Mouse (Mus musculus) limb, embryonic 15.5 days (tissue): ENCODE results near the gene Nell1. TPM values are rescaled to one million over a fixed set of nuclear protein-coding genes. Genes with fewer than 3 reads are reported as not detected.
"Not testable (repeated sequence)": the region's sequence is repeated elsewhere in the genome, so short reads cannot be mapped to it uniquely, and the experiment has no call there.

Experiments
- ATAC-seq: fragments of 200-750 bp; cut with Nextera tagmentation; 2 replicates; pipeline ENCODE4 v1.8.0; 2017; ENCODE audit warnings: low read depth, moderate TSS enrichment; ENCODE audit not compliant: insufficient number of reproducible peaks, low FRiP score, low TSS enrichment
- H3K27ac ChIP-seq: fragments of 300-500 bp; sonication (generic); 2 replicates; pipeline ENCODE4 v1.5.1; 2015; ENCODE audit warnings: moderate library complexity, mild to moderate bottlenecking, inconsistent platforms
- H3K27me3 ChIP-seq: fragments of 300-500 bp; sonication (generic); 2 replicates; pipeline ENCODE4 v1.6.1; 2015; ENCODE audit warnings: inconsistent platforms
- H3K36me3 ChIP-seq: fragments of 300-500 bp; sonication (generic); 2 replicates; pipeline ENCODE4 v1.6.1; 2015; ENCODE audit warnings: inconsistent platforms
- H3K4me1 ChIP-seq: fragments of 300-500 bp; sonication (generic); 2 replicates; pipeline ENCODE4 v1.6.1; 2015; ENCODE audit warnings: inconsistent platforms
- H3K4me2 ChIP-seq: fragments of 300-500 bp; sonication (generic); 2 replicates; pipeline ENCODE4 v1.6.1; 2015; ENCODE audit warnings: mild to moderate bottlenecking, inconsistent platforms
- H3K4me3 ChIP-seq: fragments of 300-500 bp; sonication (generic); 2 replicates; pipeline ENCODE4 v1.5.1; 2015; ENCODE audit warnings: mild to moderate bottlenecking, inconsistent platforms
- H3K9ac ChIP-seq: fragments of 300-500 bp; sonication (generic); 2 replicates; pipeline ENCODE4 v1.6.1; 2015; ENCODE audit warnings: inconsistent platforms
- H3K9me3 ChIP-seq: fragments of 300-500 bp; sonication (generic); 2 replicates; pipeline ENCODE4 v1.6.1; 2016; ENCODE audit warnings: inconsistent platforms
- WGBS: fragments of 180-500 bp; shearing (Covaris S2); methylation state at CpG from one replicate; pipeline ENCODE4 v1.1.7; 2015; 5-methylcytosine and 5-hydroxymethylcytosine counted together
- polyA plus RNA-seq: library from polyadenylated mRNA; unstranded; fragments of >200 nt; fragmentation: Nextera tagmentation; extraction: Ambion mirVana; gene quantifications from 2 replicates; pipeline ENCODE4 v1.2.1, GENCODE M21; 2015

The Nell1 gene
- 3.1 and 3.8 TPM in 2 replicates for polyA plus RNA-seq

- H3K4me2 ChIP-seq: peak within 1 kb of the TSS; percentile 91
- WGBS: under 1% methylated on average over 48 of the region's 52 CpGs
- H3K4me3 ChIP-seq: peak within 1 kb of the TSS; percentile 46
- H3K36me3 ChIP-seq: no peaks in the 10 kb centered on the region
- H3K27ac ChIP-seq: no peak within 1 kb of the TSS
- H3K4me1 ChIP-seq: peaks cover 17% of the 10 kb centered on the region
- no peaks in the 10 kb centered on the region; the same call in 1 of the 2 replicates for H3K9me3 ChIP-seq
- peak within 1 kb of the TSS; percentile 18; the same call in 1 of the 2 replicates for H3K9ac ChIP-seq
- 0 out of 2 replicates have a peak, but pooled peaks have one; percentile 30 for ATAC-seq
- peaks cover 80% of the 10 kb centered on the region for H3K27me3 ChIP-seq
Observed at GRCm38 (mm10) chr7:49974841-49975440, at the start of gene Nell1. Nell1 (plus strand) TSS chr7:49974864.

GRCm38 (mm10) chr7:49928571-49928970 lies 46.1 kb upstream of the Nell1 start:
- Histone ChIP-seq H3K27ac (no peak overlapping the region), H3K27me3 (peaks cover 3% of the 10 kb centered on the region; the same call in 1 of the 2 replicates), H3K9ac (no peak overlapping the region), H3K36me3 (no peaks in the 10 kb centered on the region), H3K4me3 (no peak overlapping the region), H3K4me1 (no peaks in the 10 kb centered on the region), H3K4me2 (no peak overlapping the region), H3K9me3 (no peaks in the 10 kb centered on the region; the same call in 1 of the 2 replicates)
- ATAC-seq: no peak
- 19% methylated on average over 3 of the region's 3 CpGs for WGBS

- H3K4me1 ChIP-seq: no peaks in the 10 kb centered on the region
- no peak overlapping the region for H3K27ac ChIP-seq
- no peak overlapping the region for H3K9ac ChIP-seq
- no peak overlapping the region for H3K4me3 ChIP-seq
- 73% methylated on average over 4 of the region's 4 CpGs for WGBS
- H3K36me3 ChIP-seq: no peaks in the 10 kb centered on the region
- H3K27me3 ChIP-seq: no peaks in the 10 kb centered on the region
- H3K9me3 ChIP-seq: no peaks in the 10 kb centered on the region; the same call in 1 of the 2 replicates
- ATAC-seq: no peak
- no peak overlapping the region for H3K4me2 ChIP-seq
Observed at GRCm38 (mm10) chr7:49929999-49930398, 44.7 kb upstream of the Nell1 start.

GRCm38 (mm10) chr7:49933386-49934115 lies 41.1 kb upstream of the Nell1 start:
- not testable (repeated sequence) for H3K9ac ChIP-seq, H3K36me3 ChIP-seq, H3K4me2 ChIP-seq, H3K9me3 ChIP-seq, H3K27me3 ChIP-seq, H3K27ac ChIP-seq, H3K4me1 ChIP-seq, H3K4me3 ChIP-seq, ATAC-seq
- WGBS: 84% methylated on average over 14 of the region's 14 CpGs

GRCm38 (mm10) chr7:49936821-49937220 lies 37.8 kb upstream of the Nell1 start:
- no peak overlapping the region for H3K4me3 ChIP-seq
- 84% methylated on average over 3 of the region's 3 CpGs for WGBS

GRCm38 (mm10) chr7:49942023-49942422 lies 32.6 kb upstream of the Nell1 start:
- WGBS: 34% methylated on average over 3 of the region's 3 CpGs
- Histone ChIP-seq H3K27ac (no peak overlapping the region), H3K36me3 (no peaks in the 10 kb centered on the region), H3K4me2 (no peak overlapping the region), H3K4me1 (no peaks in the 10 kb centered on the region), H3K9me3 (no peaks in the 10 kb centered on the region), H3K9ac (no peak overlapping the region), H3K4me3 (no peak overlapping the region), H3K27me3 (no peaks in the 10 kb centered on the region)
- ATAC-seq: no peak

More at GRCm38 (mm10) chr7:49936821-49937220, 37.8 kb upstream of the Nell1 start:
- no peaks in the 10 kb centered on the region for H3K27me3 ChIP-seq
- H3K4me1 ChIP-seq: no peaks in the 10 kb centered on the region
- H3K9ac ChIP-seq: no peak overlapping the region
- no peak overlapping the region for H3K27ac ChIP-seq
- no peak for ATAC-seq
- H3K4me2 ChIP-seq: no peak overlapping the region
- no peaks in the 10 kb centered on the region for H3K36me3 ChIP-seq
- H3K9me3 ChIP-seq: no peaks in the 10 kb centered on the region

- Histone ChIP-seq H3K4me1 (no peaks in the 10 kb centered on the region), H3K27me3 (no peaks in the 10 kb centered on the region), H3K4me2 (no peak overlapping the region), H3K9me3 (no peaks in the 10 kb centered on the region), H3K27ac (no peak overlapping the region), H3K4me3 (no peak overlapping the region), H3K36me3 (no peaks in the 10 kb centered on the region), H3K9ac (no peak overlapping the region)
- ATAC-seq: no peak
- WGBS: 47% methylated on average over 5 of the region's 5 CpGs
Observed at GRCm38 (mm10) chr7:49942490-49942889, 32.2 kb upstream of the Nell1 start.

- Histone ChIP-seq H3K27me3 (no peaks in the 10 kb centered on the region), H3K4me1 (no peaks in the 10 kb centered on the region), H3K4me2 (no peak overlapping the region), H3K9ac (no peak overlapping the region), H3K27ac (no peak overlapping the region), H3K36me3 (no peaks in the 10 kb centered on the region), H3K4me3 (no peak overlapping the region), H3K9me3 (no peaks in the 10 kb centered on the region)
- no peak for ATAC-seq
- WGBS: 88% methylated on average over 9 of the region's 9 CpGs
Observed at GRCm38 (mm10) chr7:49946691-49947090, 28.0 kb upstream of the Nell1 start.

GRCm38 (mm10) chr7:49953546-49954181 lies 21.0 kb upstream of the Nell1 start:
- WGBS: 45% methylated on average over 4 of the region's 4 CpGs
- Histone ChIP-seq H3K4me3 (no peak overlapping the region), H3K9me3 (no peaks in the 10 kb centered on the region), H3K9ac (no peak overlapping the region), H3K27me3 (no peaks in the 10 kb centered on the region), H3K4me1 (no peaks in the 10 kb centered on the region), H3K27ac (no peak overlapping the region), H3K36me3 (no peaks in the 10 kb centered on the region), H3K4me2 (no peak overlapping the region)
- no peak for ATAC-seq

- Histone ChIP-seq H3K4me3 (no peak overlapping the region), H3K9ac (no peak overlapping the region), H3K4me1 (no peaks in the 10 kb centered on the region), H3K4me2 (no peak overlapping the region), H3K36me3 (no peaks in the 10 kb centered on the region), H3K9me3 (no peaks in the 10 kb centered on the region), H3K27ac (no peak overlapping the region), H3K27me3 (no peaks in the 10 kb centered on the region)
- ATAC-seq: no peak
- WGBS: 26% methylated on average over 7 of the region's 7 CpGs
Observed at GRCm38 (mm10) chr7:49954834-49955233, 19.8 kb upstream of the Nell1 start.

GRCm38 (mm10) chr7:49957142-49957541 lies 17.5 kb upstream of the Nell1 start:
- no peak overlapping the region for H3K9ac ChIP-seq
- no peaks in the 10 kb centered on the region for H3K36me3 ChIP-seq
- ATAC-seq: no peak

GRCm38 (mm10) chr7:49963764-49964163 lies 10.9 kb upstream of the Nell1 start:
- H3K27ac ChIP-seq: no peak overlapping the region
- no peak overlapping the region for H3K9ac ChIP-seq
- no peak for ATAC-seq
- no peak overlapping the region for H3K4me3 ChIP-seq
- H3K4me1 ChIP-seq: no peaks in the 10 kb centered on the region
- no peaks in the 10 kb centered on the region for H3K36me3 ChIP-seq
- WGBS: 78% methylated on average over 2 of the region's 2 CpGs
- H3K27me3 ChIP-seq: no peaks in the 10 kb centered on the region
- H3K9me3 ChIP-seq: no peaks in the 10 kb centered on the region
- no peak overlapping the region for H3K4me2 ChIP-seq

More at GRCm38 (mm10) chr7:49957142-49957541, 17.5 kb upstream of the Nell1 start:
- no peaks in the 10 kb centered on the region for H3K4me1 ChIP-seq
- no peaks in the 10 kb centered on the region for H3K27me3 ChIP-seq
- H3K27ac ChIP-seq: no peak overlapping the region
- H3K4me2 ChIP-seq: no peak overlapping the region
- 64% methylated on average over 3 of the region's 3 CpGs for WGBS
- H3K4me3 ChIP-seq: no peak overlapping the region
- H3K9me3 ChIP-seq: no peaks in the 10 kb centered on the region
